Mouse (Mus musculus) heart, postnatal 0 days (tissue): ENCODE measurements around the gene Smpd4.

Experiments
- CTCF ChIP-seq: IDR thresholded peaks from 2 replicates; pipeline ENCODE4 v1.5.1; 2016; ENCODE audit warnings: antibody characterized with exemption, control low read depth, low read depth
- EP300 ChIP-seq: IDR thresholded peaks from 2 replicates; pipeline ENCODE4 v1.6.1; 2016; ENCODE audit warnings: antibody characterized with exemption, low read depth

GRCm38 (mm10) chr16:17647566-17648340 is 28.6 kb downstream of the Smpd4 start:
- TF ChIP-seq CTCF, result no peak
- TF ChIP-seq EP300, result no peak
